Comparison of ENCODE assay signal across 10 mouse cellular contexts in the genomic region with DNA sequence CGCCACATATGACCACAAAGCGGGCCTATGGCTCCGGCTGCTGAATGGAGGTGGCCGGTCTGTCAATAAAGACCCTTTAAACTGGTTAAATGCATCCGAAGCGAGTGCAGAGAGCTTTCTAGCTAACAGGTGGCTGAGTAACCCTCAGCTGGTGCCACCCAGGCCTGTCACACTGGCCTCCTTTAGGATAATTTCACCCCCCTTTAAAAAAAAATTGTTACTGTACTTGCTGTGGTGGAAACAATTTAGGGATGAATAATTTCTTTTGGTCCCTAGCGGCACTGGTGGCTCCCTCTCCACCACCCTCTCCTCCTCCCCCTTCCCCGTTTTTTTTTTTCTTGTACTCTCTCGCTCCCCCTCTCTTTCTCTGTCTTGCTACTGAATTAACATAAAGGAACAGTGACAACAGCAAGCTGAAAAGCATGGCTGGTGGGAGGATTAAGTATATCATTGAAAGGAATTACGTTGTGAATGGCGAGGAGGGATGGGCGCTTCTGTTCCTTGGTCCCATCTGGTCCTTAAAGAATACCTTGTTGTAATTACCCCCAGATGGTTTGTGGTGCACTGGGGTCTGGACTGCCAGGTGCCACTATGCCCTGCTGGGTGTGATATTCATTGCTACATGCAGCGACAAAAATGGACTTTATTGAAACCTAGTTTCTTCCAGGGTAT.
DNase-seq lines count a peak whose midpoint lies in the region; ATAC-seq lines count a peak whose summit lies in the region.
"Had no signal": no experiment of that assay in that cellular context is flagged by ENCODE, and none has a peak within 500 bp of the region (broad histone marks: within the 10 kb centered on the region; RNA-seq: fewer than 3 reads in every experiment).

No protein-coding gene starts in this region.

- peak overlapping the region; percentile 49 for H3K4me2 ChIP-seq in forebrain, embryonic 11.5 days (ENCODE audit: low read depth, low read length, severe bottlenecking)
- peak overlapping the region; percentile 45 for H3K4me2 ChIP-seq in limb, embryonic 12.5 days
- H3K4me2 ChIP-seq: limb, embryonic 15.5 days had no signal

- H3K4me3 ChIP-seq in forebrain, embryonic 11.5 days (ENCODE audit: low read depth, low read length) = peak overlapping the region; percentile 15; the same call in 1 of the 2 replicates
- no peak overlapping the region; the same call in 1 of the 2 replicates for H3K4me3 ChIP-seq in limb, embryonic 12.5 days (replicated peaks)
- H3K4me3 ChIP-seq: limb, embryonic 15.5 days had no signal

- H3K27ac ChIP-seq in forebrain, embryonic 11.5 days (ENCODE audit: low read depth, low read length) = no peak overlapping the region
- no peak overlapping the region for H3K27ac ChIP-seq in limb, embryonic 12.5 days
- H3K27ac ChIP-seq: limb, embryonic 15.5 days had no signal

- no peaks in the 10 kb centered on the region for H3K9me3 ChIP-seq in forebrain, embryonic 11.5 days (ENCODE audit: control insufficient read depth, low read length)
- H3K9me3 ChIP-seq in limb, embryonic 12.5 days = no peaks in the 10 kb centered on the region
- H3K9me3 ChIP-seq: limb, embryonic 15.5 days had no signal

- WGBS in forebrain, embryonic 11.5 days = under 1% methylated on average over 13 of the region's 13 CpGs
- WGBS in limb, embryonic 12.5 days = 6% methylated on average over 13 of the region's 13 CpGs

- peak overlapping the region; percentile 20; the same call in 1 of the 2 replicates for H3K9ac ChIP-seq in forebrain, embryonic 11.5 days (ENCODE audit: low read length)
- H3K9ac ChIP-seq in limb, embryonic 12.5 days (replicated peaks) = no peak overlapping the region
- H3K9ac ChIP-seq: limb, embryonic 15.5 days had no signal

- intact Hi-C loops in left cerebral cortex, postnatal 4 days (cut with DNase I) = no loop called here
- intact Hi-C loops in left cerebral cortex, postnatal 25 days (cut with DNase I) = no loop called here

- peak; percentile 92 for ATAC-seq in forebrain, embryonic 11.5 days (replicated peaks; ENCODE audit: low FRiP score)
- no peak for ATAC-seq in limb, embryonic 12.5 days (ENCODE audit: insufficient number of reproducible peaks, insufficient read depth, low FRiP score, low TSS enrichment, low read depth)
- no peak for ATAC-seq in erythroblast, adult 5-6 weeks (replicated peaks; ENCODE audit: low FRiP score, poor library complexity, severe bottlenecking)

- peaks cover 5% of the 10 kb centered on the region; the same call in 1 of the 2 replicates for H3K4me1 ChIP-seq in forebrain, embryonic 11.5 days (replicated peaks; ENCODE audit: control insufficient read depth, insufficient read depth, low read length)
- peaks cover 10% of the 10 kb centered on the region for H3K4me1 ChIP-seq in limb, embryonic 12.5 days (replicated peaks)

- H3K27me3 ChIP-seq in forebrain, embryonic 11.5 days (ENCODE audit: control insufficient read depth, insufficient read depth, low read length) = no peaks in the 10 kb centered on the region; the same call in 1 of the 2 replicates
- peaks cover 8% of the 10 kb centered on the region; the same call in 1 of the 2 replicates for H3K27me3 ChIP-seq in limb, embryonic 12.5 days

- H3K36me3 ChIP-seq in forebrain, embryonic 11.5 days (ENCODE audit: control insufficient read depth, insufficient read depth, low read length) = no peaks in the 10 kb centered on the region
- H3K36me3 ChIP-seq in limb, embryonic 12.5 days = no peaks in the 10 kb centered on the region
- H3K36me3 ChIP-seq: G1E; limb, embryonic 15.5 days had no signal

- DNase-seq in left cerebral cortex, postnatal 4 days = peak; percentile 22
- DNase-seq in left cerebral cortex, postnatal 25 days (ENCODE audit: low spot score in 2 of 2) = no peak
- peak; percentile 69 for DNase-seq in forebrain, embryonic 11.5 days (ENCODE audit: low spot score)
- DNase-seq in retina, embryonic 14.5 days (ENCODE audit: low spot score) = peak; percentile 77
- DNase-seq in kidney, adult 18-20 months = no peak
- DNase-seq: thymus, postnatal 4 days had no signal

Comparison
In these comparisons a context has a peak if more than half of its experiments do, and no peak if none do; other contexts are left out.
1. DNase-seq: peak in left cerebral cortex, postnatal 4 days (single experiment), forebrain, embryonic 11.5 days (single experiment) and retina, embryonic 14.5 days (single experiment); none in left cerebral cortex, postnatal 25 days (0 of 2) and kidney, adult 18-20 months (single experiment).